Mouse (Mus musculus) embryo, embryonic 11.5 days (tissue): ENCODE data around the gene Gm20388.

ENCODE experiments used
- DNase-seq: peaks from one replicate; pipeline ENCODE4 v3.0.0-alpha.2; 2012; ENCODE audit warnings: low read depth, low spot score

Gm20388 gene

GRCm38 (mm10) chr8:121181285-121181884 lies 1270.7 kb downstream of the Gm20388 start:
- no peak for DNase-seq

GRCm38 (mm10) chr8:121187491-121188364 lies 1277.1 kb downstream of the Gm20388 start:
- DNase-seq = no peak

GRCm38 (mm10) chr8:121188994-121189393 lies 1278.4 kb downstream of the Gm20388 start:
- no peak for DNase-seq

- DNase-seq = no peak
Observed at GRCm38 (mm10) chr8:121192451-121192850, 1281.8 kb downstream of the Gm20388 start.

- no peak for DNase-seq
Observed at GRCm38 (mm10) chr8:121195970-121196369, 1285.3 kb downstream of the Gm20388 start.

GRCm38 (mm10) chr8:121196726-121197668 lies 1286.4 kb downstream of the Gm20388 start:
- no peak for DNase-seq

GRCm38 (mm10) chr8:121200069-121200468 lies 1289.4 kb downstream of the Gm20388 start:
- no peak for DNase-seq

GRCm38 (mm10) chr8:121200979-121201378 lies 1290.3 kb downstream of the Gm20388 start:
- no peak for DNase-seq

GRCm38 (mm10) chr8:121201651-121202050 lies 1291.0 kb downstream of the Gm20388 start:
- DNase-seq = no peak

- no peak for DNase-seq
Observed at GRCm38 (mm10) chr8:121203612-121204376, 1293.2 kb downstream of the Gm20388 start.

GRCm38 (mm10) chr8:121207171-121207570 lies 1296.5 kb downstream of the Gm20388 start:
- no peak for DNase-seq

GRCm38 (mm10) chr8:121210627-121211026 lies 1300.0 kb downstream of the Gm20388 start:
- no peak for DNase-seq

- DNase-seq = no peak
Observed at GRCm38 (mm10) chr8:121213236-121213635, 1302.6 kb downstream of the Gm20388 start.

- DNase-seq = no peak
Observed at GRCm38 (mm10) chr8:121213651-121214050, 1303.0 kb downstream of the Gm20388 start.

GRCm38 (mm10) chr8:121214975-121215374 lies 1304.3 kb downstream of the Gm20388 start:
- no peak for DNase-seq

GRCm38 (mm10) chr8:121216441-121216949 lies 1305.9 kb downstream of the Gm20388 start:
- no peak for DNase-seq

- DNase-seq = no peak
Observed at GRCm38 (mm10) chr8:121218486-121218885, 1307.8 kb downstream of the Gm20388 start.

- peak; percentile 45 for DNase-seq
Observed at GRCm38 (mm10) chr8:121220103-121220899, 1309.7 kb downstream of the Gm20388 start.

- DNase-seq = no peak
Observed at GRCm38 (mm10) chr8:121224709-121225108, 1314.1 kb downstream of the Gm20388 start.

- no peak for DNase-seq
Observed at GRCm38 (mm10) chr8:121227756-121228155, 1317.1 kb downstream of the Gm20388 start.
